Comparison of ENCODE assay signal across 27 mouse cellular contexts in the genomic region with DNA sequence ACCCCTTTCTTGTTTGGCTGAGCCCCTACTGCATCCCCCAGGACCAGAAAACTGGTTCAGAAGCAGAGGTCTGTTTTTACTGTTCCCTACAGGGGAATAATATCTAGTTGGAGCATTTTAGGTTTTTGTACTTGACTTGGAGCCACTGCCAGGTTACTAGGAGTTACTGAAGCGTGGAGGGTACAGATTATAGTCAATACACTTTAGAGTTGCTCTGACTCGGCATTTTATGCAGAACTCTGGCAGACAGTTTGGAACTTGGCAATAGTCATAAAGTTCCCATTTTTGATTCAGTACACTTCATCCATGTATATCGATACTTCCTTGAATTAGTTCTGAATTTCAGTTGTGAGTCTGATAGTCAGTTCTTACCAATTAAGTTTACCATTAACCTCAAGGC.
DNase-seq lines count a peak whose midpoint lies in the region; ATAC-seq and TF ChIP-seq lines count a peak whose summit lies in the region.
"Had no signal": no experiment of that assay in that cellular context is flagged by ENCODE, and none has a peak within 500 bp of the region (broad histone marks: within the 10 kb centered on the region; RNA-seq: fewer than 3 reads in every experiment).

No protein-coding gene starts in this region.

- H3K4me1 ChIP-seq in kidney, adult 2 months (ENCODE audit: control insufficient read depth, insufficient read depth, low read length), result peaks cover 8% of the 10 kb centered on the region
- 0 out of 2 replicates have a peak, but pooled peaks cover 8% of the 10 kb centered on the region for H3K4me1 ChIP-seq in kidney, embryonic 15.5 days
- peaks cover 8 to 14% of the 10 kb centered on the region in 2 experiments for H3K4me1 ChIP-seq in MEL (ENCODE audit: control insufficient read depth in 1 of 2, insufficient read depth in 2 of 2, low read length in 2 of 2)
- H3K4me1 ChIP-seq: forebrain, embryonic 10.5 days; forebrain, embryonic 12.5 days had no signal

- no peaks in the 10 kb centered on the region for H3K9me3 ChIP-seq in kidney, embryonic 15.5 days (replicated peaks)
- H3K9me3 ChIP-seq in MEL (replicated peaks; ENCODE audit: insufficient read depth, low read length), result no peaks in the 10 kb centered on the region
- H3K9me3 ChIP-seq: embryonic facial prominence, embryonic 13.5 days; embryonic facial prominence, embryonic 15.5 days; forebrain, embryonic 10.5 days; forebrain, embryonic 12.5 days; G1E had no signal

- no peaks in the 10 kb centered on the region for H3K36me3 ChIP-seq in kidney, adult 2 months (ENCODE audit: control insufficient read depth, insufficient read depth, low read length)
- H3K36me3 ChIP-seq in kidney, embryonic 15.5 days, result no peaks in the 10 kb centered on the region
- peaks cover 0 to 17% of the 10 kb centered on the region in 2 experiments; a peak in 2 of 4 replicates for H3K36me3 ChIP-seq in MEL (ENCODE audit: control insufficient read depth in 1 of 2, insufficient read depth in 2 of 2, low read length in 2 of 2)
- H3K36me3 ChIP-seq: embryonic facial prominence, embryonic 13.5 days; embryonic facial prominence, embryonic 15.5 days; forebrain, embryonic 10.5 days; forebrain, embryonic 12.5 days had no signal

- no peak overlapping the region for H3K4me3 ChIP-seq in kidney, adult 2 months (ENCODE audit: insufficient read depth, low read depth, low read length)
- no peak overlapping the region for H3K4me3 ChIP-seq in kidney, embryonic 15.5 days (replicated peaks)
- H3K4me3 ChIP-seq in MEL (ENCODE audit: control insufficient read depth in 1 of 2, insufficient read depth in 1 of 2, low read depth in 2 of 2, low read length in 2 of 2), result no peak overlapping the region
- H3K4me3 ChIP-seq: embryonic facial prominence, embryonic 13.5 days; embryonic facial prominence, embryonic 15.5 days; erythroblast, embryonic 14.5 days; forebrain, embryonic 10.5 days; forebrain, embryonic 12.5 days had no signal

- no peak for TF ChIP-seq RAD21 in MEL (IDR thresholded peaks at IDR 0.05; ENCODE audit: low read depth, low read length)

- ATAC-seq in kidney, embryonic 15.5 days (replicated peaks; ENCODE audit: low FRiP score), result no peak
- ATAC-seq: CD4-positive, CD25-positive, alpha-beta regulatory T cell, adult 4 months; forebrain, embryonic 14.5 days had no signal

- H3K27me3 ChIP-seq in kidney, adult 2 months (replicated peaks; ENCODE audit: control insufficient read depth, insufficient read depth, low read length), result no peaks in the 10 kb centered on the region
- no peaks in the 10 kb centered on the region for H3K27me3 ChIP-seq in kidney, embryonic 15.5 days
- no peaks in the 10 kb centered on the region for H3K27me3 ChIP-seq in MEL (ENCODE audit: control insufficient read depth in 1 of 2, insufficient read depth in 2 of 2, low read length in 2 of 2)
- H3K27me3 ChIP-seq: CH12.LX; embryonic facial prominence, embryonic 13.5 days; embryonic facial prominence, embryonic 15.5 days; forebrain, embryonic 12.5 days had no signal

- H3K27ac ChIP-seq in kidney, adult 2 months (ENCODE audit: insufficient read depth, low read depth, low read length), result no peak overlapping the region
- H3K27ac ChIP-seq in kidney, embryonic 15.5 days, result peak overlapping the region; percentile 9; the same call in 1 of the 2 replicates
- no peak overlapping the region for H3K27ac ChIP-seq in MEL (ENCODE audit: control insufficient read depth, low read depth, low read length)
- H3K27ac ChIP-seq: embryonic facial prominence, embryonic 13.5 days; embryonic facial prominence, embryonic 15.5 days; forebrain, embryonic 10.5 days; forebrain, embryonic 12.5 days had no signal

- no peak overlapping the region for H3K9ac ChIP-seq in kidney, embryonic 15.5 days
- H3K9ac ChIP-seq in MEL (ENCODE audit: control insufficient read depth, low read depth, low read length, poor library complexity, severe bottlenecking), result no peak overlapping the region
- H3K9ac ChIP-seq: embryonic facial prominence, embryonic 13.5 days; embryonic facial prominence, embryonic 15.5 days; forebrain, embryonic 12.5 days had no signal

- peak; percentile 59 for DNase-seq in kidney, adult 2 months
- no peak for DNase-seq in kidney, postnatal 25 days
- no peak for DNase-seq in kidney, adult 11 months
- peak; percentile 25 to 29 for DNase-seq in kidney, postnatal 36 days
- DNase-seq in kidney, postnatal 10 days, result no peak
- peak; percentile 63 for DNase-seq in MEL (ENCODE audit: low read depth, low spot score)
- DNase-seq: adrenal gland, adult 2 months; adrenal gland, postnatal 10 days; adrenal gland, postnatal 25 days; B cell, adult 2 months; cerebellum, adult 11 months; cerebellum, adult 18-20 months; cerebellum, adult 8-10 months; cerebellum, adult 9-11 months; cerebellum, postnatal 14 days; cerebellum, postnatal 36 days; embryo, embryonic 11 days had no signal

- 50% methylated on average over 3 of the region's 3 CpGs for WGBS in kidney, adult 2 months
- 83% methylated on average over 3 of the region's 3 CpGs for WGBS in kidney, embryonic 15.5 days

- H3K79me2 ChIP-seq in MEL (ENCODE audit: control insufficient read depth, insufficient read depth, low read length, poor library complexity), result no peaks in the 10 kb centered on the region

- H3K4me2 ChIP-seq in kidney, embryonic 15.5 days, result no peak overlapping the region
- H3K4me2 ChIP-seq: embryonic facial prominence, embryonic 13.5 days; embryonic facial prominence, embryonic 15.5 days; forebrain, embryonic 12.5 days had no signal

- TF ChIP-seq POLR2A in kidney, adult 2 months (IDR thresholded peaks at IDR 0.05; ENCODE audit: low read depth, low read length), result no peak
- no peak for TF ChIP-seq POLR2A in MEL (IDR thresholded peaks at IDR 0.05; ENCODE audit: control insufficient read depth in 1 of 2, insufficient read depth in 1 of 2, low read depth in 1 of 2, low read length in 2 of 2, poor library complexity in 1 of 2)

- no peak for TF ChIP-seq CTCF in kidney, adult 2 months (conservative IDR thresholded peaks at IDR 0.05; ENCODE audit: insufficient read depth, insufficient read length, low read depth, low read length)
- no peak for TF ChIP-seq CTCF in MEL (IDR thresholded peaks at IDR 0.05 in 2 of 3, conservative IDR thresholded peaks at IDR 0.05 in 1 of 3; ENCODE audit: control insufficient read depth in 1 of 3, insufficient read depth in 1 of 3, low read depth in 2 of 3, low read length in 3 of 3, poor library complexity in 1 of 3, severe bottlenecking in 1 of 3)

- TF ChIP-seq EP300 in MEL (IDR thresholded peaks at IDR 0.05; ENCODE audit: low read depth in 1 of 2, low read length in 2 of 2), result peak in 1 of 2 experiments; percentile 28; a peak in 1 of 4 replicates

TF ChIP-seq in MEL, 35 proteins besides CTCF, POLR2A, EP300 and RAD21:
- TF ChIP-seq ZC3H11A (IDR thresholded peaks at IDR 0.05; ENCODE audit: low read depth, low read length) (no peak), TCF12 (IDR thresholded peaks at IDR 0.05; ENCODE audit: low read depth, low read length) (peak; percentile 19; the same call in 1 of the 2 replicates)

Comparison
In these comparisons a context has a peak if more than half of its experiments do, and no peak if none do; other contexts are left out.
1. DNase-seq: peak in kidney, adult 2 months (single experiment), kidney, postnatal 36 days (2 of 2) and MEL (single experiment); none in kidney, postnatal 25 days (0 of 2), kidney, adult 11 months (single experiment) and kidney, postnatal 10 days (single experiment).